Mouse (Mus musculus) erythroblast, embryonic 14.5 days (primary cell): Measurements from ENCODE around the gene Anks1b.

Source experiments
- GATA1 ChIP-seq: IDR thresholded peaks from 2 replicates; pipeline ENCODE4 v1.6.1; 2012; ENCODE audit warnings: low read length, inconsistent platforms, mixed read lengths
- TAL1 ChIP-seq: IDR thresholded peaks from 3 replicates; pipeline ENCODE4 v1.6.1; 2012; ENCODE audit warnings: low read length, inconsistent platforms, mixed read lengths

GRCm38 (mm10) chr10:89826896-89827295, 46.4 kb upstream of the Anks1b start:
- TF ChIP-seq GATA1, result no peak
- TF ChIP-seq TAL1, result no peak
